Mouse (Mus musculus) heart, adult 9 months (tissue): ENCODE measurements at regions not wholly inside any gene's neighbourhood (a gene's known extent, or its start where the extent isn't known, plus 50 kb on each side); places are given as distances from the start of the nearest gene placed in this dataset.

ENCODE experiments used
- DNase-seq, 2 experiments: peaks; one replicate each; pipeline ENCODE4 v3.0.0; 2022; ENCODE audit warnings: low spot score in 2 of 2

- no peak for DNase-seq
Measured at GRCm38 (mm10) chr3:131919476-131919875, 165.6 kb upstream of the Dkk2 start.

- DNase-seq = no peak
Measured at GRCm38 (mm10) chr3:131921161-131921560, 163.9 kb upstream of the Dkk2 start.

- no peak for DNase-seq
Measured at GRCm38 (mm10) chr3:131922733-131923132, 162.4 kb upstream of the Dkk2 start.

- DNase-seq = no peak
Measured at GRCm38 (mm10) chr3:131940896-131941295, 144.2 kb upstream of the Dkk2 start.

GRCm38 (mm10) chr3:131941961-131942753 is 142.9 kb upstream of the Dkk2 start:
- DNase-seq = no peak

GRCm38 (mm10) chr3:131943436-131943835 is 141.7 kb upstream of the Dkk2 start:
- DNase-seq = no peak

- no peak for DNase-seq
Measured at GRCm38 (mm10) chr3:131955771-131956170, 129.3 kb upstream of the Dkk2 start.

- no peak for DNase-seq
Measured at GRCm38 (mm10) chr3:131960636-131961035, 124.5 kb upstream of the Dkk2 start.

- DNase-seq = no peak
Measured at GRCm38 (mm10) chr3:131961571-131961970, 123.5 kb upstream of the Dkk2 start.

- DNase-seq = no peak
Measured at GRCm38 (mm10) chr3:131962870-131963269, 122.2 kb upstream of the Dkk2 start.

- DNase-seq = no peak
Measured at GRCm38 (mm10) chr3:131964952-131965351, 120.1 kb upstream of the Dkk2 start.

GRCm38 (mm10) chr3:131965456-131966160 is 119.5 kb upstream of the Dkk2 start:
- no peak for DNase-seq

GRCm38 (mm10) chr3:131967288-131967687 is 117.8 kb upstream of the Dkk2 start:
- DNase-seq = no peak

GRCm38 (mm10) chr3:131970827-131971226 is 114.3 kb upstream of the Dkk2 start:
- no peak for DNase-seq

- DNase-seq = peak; percentile 6 to 16
Measured at GRCm38 (mm10) chr3:131975940-131976628, 109.0 kb upstream of the Dkk2 start.

- no peak for DNase-seq
Measured at GRCm38 (mm10) chr3:131983292-131983691, 101.8 kb upstream of the Dkk2 start.

GRCm38 (mm10) chr3:131998838-131999613 is 86.1 kb upstream of the Dkk2 start:
- DNase-seq = no peak

GRCm38 (mm10) chr3:132006191-132006590 is 78.9 kb upstream of the Dkk2 start:
- no peak for DNase-seq

GRCm38 (mm10) chr3:132006912-132007311 is 78.2 kb upstream of the Dkk2 start:
- DNase-seq = no peak

GRCm38 (mm10) chr3:132007356-132007755 is 77.7 kb upstream of the Dkk2 start:
- no peak for DNase-seq

GRCm38 (mm10) chr3:132015205-132015604 is 69.9 kb upstream of the Dkk2 start:
- no peak for DNase-seq
